Mouse (Mus musculus) neural tube, embryonic 12.5 days (tissue): Measurements from ENCODE around the gene Usp3. TPM values are rescaled to one million over a fixed set of nuclear protein-coding genes. Genes with fewer than 3 reads are reported as not detected.

Experiments
- ATAC-seq: fragments of 200-750 bp; cut with Nextera tagmentation; 2 replicates; pipeline ENCODE4 v1.8.0; 2017; ENCODE audit warnings: low read depth, mild to moderate bottlenecking, moderate TSS enrichment, moderate library complexity; ENCODE audit not compliant: low FRiP score
- H3K27ac ChIP-seq: fragments of 300-500 bp; sonication (generic); 2 replicates; pipeline ENCODE4 v1.5.1; 2016
- H3K27me3 ChIP-seq: fragments of 300-500 bp; sonication (generic); replicated peaks from 2 replicates; pipeline ENCODE4 v1.6.1; 2016; ENCODE audit warnings: mild to moderate bottlenecking
- H3K36me3 ChIP-seq: fragments of 300-500 bp; sonication (generic); 2 replicates; pipeline ENCODE4 v1.6.1; 2016; ENCODE audit warnings: mild to moderate bottlenecking
- H3K4me1 ChIP-seq: fragments of 300-500 bp; sonication (generic); 2 replicates; pipeline ENCODE4 v1.6.1; 2016
- H3K4me2 ChIP-seq: fragments of 300-500 bp; sonication (generic); replicated peaks from 2 replicates; pipeline ENCODE4 v1.6.1; 2016; ENCODE audit warnings: mild to moderate bottlenecking
- H3K4me3 ChIP-seq: fragments of 300-500 bp; sonication (generic); 2 replicates; pipeline ENCODE4 v1.5.1; 2016
- H3K9ac ChIP-seq: fragments of 300-500 bp; sonication (generic); 2 replicates; pipeline ENCODE4 v1.6.1; 2016; ENCODE audit warnings: mild to moderate bottlenecking
- H3K9me3 ChIP-seq: fragments of 300-500 bp; sonication (generic); 2 replicates; pipeline ENCODE4 v1.6.1; 2016; ENCODE audit warnings: mild to moderate bottlenecking
- WGBS: fragments of 180-500 bp; shearing (Covaris S2); methylation state at CpG from one replicate; pipeline ENCODE4 v1.1.7; 2016; 5-methylcytosine and 5-hydroxymethylcytosine counted together
- polyA plus RNA-seq: library from polyadenylated mRNA; unstranded; fragments of >200 nt; fragmentation: Nextera tagmentation; extraction: Ambion mirVana; gene quantifications from 2 replicates; pipeline ENCODE4 v1.2.1, GENCODE M21; 2016

Usp3 gene
- polyA plus RNA-seq, 1 experiment from 2014 or later, result 93.9 TPM

- 5% methylated on average over 4 of the region's 4 CpGs for WGBS
- ATAC-seq, result no peak
- no peak overlapping the region for H3K4me2 ChIP-seq
- no peak overlapping the region for H3K27ac ChIP-seq
- peaks cover 10% of the 10 kb centered on the region for H3K4me1 ChIP-seq
- no peak overlapping the region for H3K4me3 ChIP-seq
- H3K9ac ChIP-seq, result no peak overlapping the region
- no peaks in the 10 kb centered on the region for H3K27me3 ChIP-seq
- no peaks in the 10 kb centered on the region for H3K9me3 ChIP-seq
- H3K36me3 ChIP-seq, result no peaks in the 10 kb centered on the region
Observed at GRCm38 (mm10) chr9:66599577-66599976, 6.6 kb upstream of the Usp3 start.

DNA sequence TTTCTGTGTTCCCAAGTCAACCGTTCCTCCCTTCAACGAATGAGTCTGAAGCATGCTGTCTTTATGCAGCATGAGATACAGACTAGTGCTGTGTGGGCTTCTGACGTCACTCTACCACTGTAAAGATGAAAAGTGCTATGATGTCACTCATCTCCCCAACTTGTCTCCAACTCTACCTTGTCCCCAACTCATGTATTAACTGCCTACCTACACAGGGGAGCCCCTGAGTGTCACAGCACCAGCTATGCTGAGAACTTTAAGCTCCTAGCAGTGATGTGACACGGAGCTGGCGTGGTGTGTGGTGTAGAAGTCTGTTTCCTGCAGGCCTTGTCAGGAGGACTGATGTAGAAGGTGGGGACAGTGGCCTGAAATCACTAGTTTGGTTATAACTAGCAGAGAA lies 5.7 kb upstream of the Usp3 start:
- H3K4me2 ChIP-seq, result no peak overlapping the region
- no peaks in the 10 kb centered on the region for H3K36me3 ChIP-seq
- H3K27ac ChIP-seq, result no peak overlapping the region
- ATAC-seq, result no peak
- 62% methylated on average over 5 of the region's 5 CpGs for WGBS
- peaks cover 17% of the 10 kb centered on the region for H3K4me1 ChIP-seq
- no peak overlapping the region for H3K4me3 ChIP-seq
- no peak overlapping the region for H3K9ac ChIP-seq
- no peaks in the 10 kb centered on the region for H3K27me3 ChIP-seq
- no peaks in the 10 kb centered on the region for H3K9me3 ChIP-seq

- Histone ChIP-seq H3K4me3 (no peak overlapping the region), H3K27me3 (no peaks in the 10 kb centered on the region), H3K36me3 (no peaks in the 10 kb centered on the region), H3K27ac (no peak overlapping the region), H3K9ac (no peak overlapping the region), H3K4me1 (peaks cover 21% of the 10 kb centered on the region), H3K9me3 (no peaks in the 10 kb centered on the region), H3K4me2 (no peak overlapping the region)
- no peak for ATAC-seq
- 41% methylated on average over 7 of the region's 7 CpGs for WGBS
Observed at GRCm38 (mm10) chr9:66597480-66598215, 4.7 kb upstream of the Usp3 start.

DNA sequence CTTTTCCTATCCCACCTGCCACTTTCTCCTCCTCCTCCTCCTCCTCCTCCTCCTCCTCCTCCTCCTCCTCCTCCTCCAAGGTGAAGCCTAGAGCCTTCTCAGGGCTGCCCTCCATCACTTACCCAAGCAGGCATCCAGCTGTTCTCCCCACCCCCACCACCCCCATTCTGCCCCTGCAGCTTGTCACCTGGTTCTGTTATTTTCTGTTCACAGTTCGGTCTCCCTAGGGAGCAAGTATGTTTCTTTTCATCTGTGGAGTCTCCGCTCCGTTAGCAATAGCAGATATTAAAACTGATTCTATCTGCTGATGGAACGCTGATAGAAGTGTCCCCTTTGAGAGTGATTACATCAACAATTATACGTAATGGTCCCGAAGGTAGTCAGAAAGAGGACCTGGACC lies 4.1 kb upstream of the Usp3 start:
- ATAC-seq, result no peak
- 28% methylated on average over 6 of the region's 6 CpGs for WGBS
- no peak overlapping the region for H3K27ac ChIP-seq
- no peaks in the 10 kb centered on the region for H3K9me3 ChIP-seq
- no peaks in the 10 kb centered on the region for H3K36me3 ChIP-seq
- H3K4me1 ChIP-seq, result peaks cover 21% of the 10 kb centered on the region
- H3K27me3 ChIP-seq, result no peaks in the 10 kb centered on the region
- no peak overlapping the region for H3K4me2 ChIP-seq
- no peak overlapping the region for H3K4me3 ChIP-seq
- no peak overlapping the region for H3K9ac ChIP-seq

DNA sequence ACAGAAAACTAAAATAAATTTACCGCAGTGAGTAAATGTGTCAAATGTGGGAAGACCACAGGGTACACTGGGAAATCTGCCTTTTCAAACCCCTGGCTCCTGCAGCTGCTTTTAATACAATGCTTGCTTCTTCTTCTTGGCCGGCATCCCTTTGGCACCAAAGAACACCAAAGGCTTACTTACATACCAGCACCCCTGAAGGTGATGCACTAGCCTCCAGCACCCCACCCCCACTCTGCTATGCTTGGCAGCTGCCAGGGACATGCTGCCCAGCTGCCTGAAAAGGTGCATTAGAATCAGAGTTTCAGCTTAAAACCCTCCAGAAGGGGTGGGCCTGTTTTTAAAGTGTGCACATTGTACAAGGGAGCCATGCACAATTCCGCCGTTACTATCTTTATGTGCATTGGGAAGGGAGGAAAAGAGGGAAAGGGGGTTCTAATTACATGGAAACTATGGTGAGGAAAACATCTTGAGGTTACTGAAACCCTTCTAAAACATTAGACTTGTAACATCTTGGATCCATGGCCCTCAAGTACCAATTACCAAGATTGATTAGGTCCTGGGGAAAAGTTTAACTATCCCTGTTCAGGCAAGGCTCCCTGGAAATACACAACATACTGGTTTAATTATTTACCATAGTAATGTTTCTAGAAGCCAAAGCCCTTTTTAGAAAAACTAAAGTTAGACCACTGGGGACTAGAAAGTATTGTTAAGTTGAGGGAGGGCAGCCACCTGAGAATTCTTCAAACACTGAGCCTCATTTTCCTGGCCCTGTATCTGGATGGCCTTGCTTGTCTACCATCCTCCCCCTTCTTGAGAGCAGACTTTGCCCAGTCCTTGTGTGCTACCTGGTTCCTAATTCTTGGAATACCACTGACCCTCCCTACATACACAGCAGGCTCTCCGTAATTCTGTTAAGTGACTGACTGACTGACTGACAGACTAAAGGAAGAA lies 3.1 kb upstream of the Usp3 start:
- H3K27ac ChIP-seq, result no peak overlapping the region

DNA sequence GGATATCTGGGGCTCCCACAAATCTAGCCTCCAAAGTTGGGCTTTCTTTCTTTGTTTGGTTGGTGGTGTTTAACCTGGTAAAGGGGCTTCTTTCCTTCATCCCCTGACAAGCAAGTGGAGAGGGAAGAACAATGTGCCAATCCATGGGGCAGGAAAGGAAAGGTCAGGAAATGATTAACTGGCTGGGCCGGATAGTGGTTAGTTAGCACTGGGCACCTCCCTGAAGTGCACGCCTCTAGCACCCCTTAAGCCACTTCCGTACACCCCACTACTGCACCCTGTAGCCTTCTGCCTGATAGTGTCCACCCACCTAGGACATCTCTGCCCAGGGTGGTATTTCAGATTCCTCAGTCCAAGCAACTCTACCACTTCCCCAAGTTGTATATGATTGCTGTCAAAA lies 1.1 kb upstream of the Usp3 start:
- no peak for ATAC-seq
- peaks cover 31% of the 10 kb centered on the region for H3K4me1 ChIP-seq
- WGBS, result 57% methylated on average over 3 of the region's 3 CpGs
- no peak overlapping the region for H3K4me3 ChIP-seq
- H3K9me3 ChIP-seq, result no peaks in the 10 kb centered on the region
- no peak overlapping the region for H3K27ac ChIP-seq
- H3K4me2 ChIP-seq, result peak overlapping the region; percentile 85
- no peaks in the 10 kb centered on the region for H3K27me3 ChIP-seq
- H3K9ac ChIP-seq, result no peak overlapping the region
- H3K36me3 ChIP-seq, result no peaks in the 10 kb centered on the region

More for the DNA sequence above, 3.1 kb upstream of the Usp3 start:
- Histone ChIP-seq H3K4me2 (no peak overlapping the region), H3K27me3 (no peaks in the 10 kb centered on the region), H3K4me3 (no peak overlapping the region), H3K9ac (no peak overlapping the region), H3K4me1 (peaks cover 26% of the 10 kb centered on the region), H3K9me3 (no peaks in the 10 kb centered on the region), H3K36me3 (no peaks in the 10 kb centered on the region)
- 51% methylated on average over 5 of the region's 5 CpGs for WGBS
- ATAC-seq, result no peak

GRCm38 (mm10) chr9:66593613-66593969 lies 649 bp upstream of the Usp3 start:
- no peak; the same call in 1 of the 2 replicates for ATAC-seq
- Histone ChIP-seq H3K9ac (peak overlapping the region; percentile 33; the same call in 1 of the 2 replicates), H3K4me1 (peaks cover 31% of the 10 kb centered on the region), H3K4me3 (peak overlapping the region; percentile 96), H3K4me2 (peak overlapping the region; percentile 85), H3K36me3 (no peaks in the 10 kb centered on the region), H3K9me3 (no peaks in the 10 kb centered on the region), H3K27me3 (no peaks in the 10 kb centered on the region), H3K27ac (no peak overlapping the region)
- 9% methylated on average over 12 of the region's 12 CpGs for WGBS

- Histone ChIP-seq H3K4me1 (peaks cover 30% of the 10 kb centered on the region), H3K4me2 (peak overlapping the region; percentile 85), H3K27me3 (no peaks in the 10 kb centered on the region), H3K36me3 (no peaks in the 10 kb centered on the region), H3K4me3 (peak overlapping the region; percentile 96), H3K9ac (peak overlapping the region; percentile 99), H3K27ac (peak overlapping the region; percentile 93), H3K9me3 (no peaks in the 10 kb centered on the region)
- peak; percentile 63 for ATAC-seq
- WGBS, result under 1% methylated on average over 82 of the region's 83 CpGs
Observed at GRCm38 (mm10) chr9:66591851-66592645, 894 bp downstream of the Usp3 start.

GRCm38 (mm10) chr9:66590051-66590450 lies 2.9 kb downstream of the Usp3 start:
- Histone ChIP-seq H3K9me3 (no peaks in the 10 kb centered on the region), H3K9ac (no peak overlapping the region), H3K4me3 (no peak overlapping the region), H3K36me3 (no peaks in the 10 kb centered on the region), H3K4me2 (peak overlapping the region; percentile 85), H3K27ac (no peak overlapping the region), H3K27me3 (no peaks in the 10 kb centered on the region), H3K4me1 (peaks cover 25% of the 10 kb centered on the region)
- WGBS, result 61% methylated on average over 2 of the region's 2 CpGs
- no peak for ATAC-seq

DNA sequence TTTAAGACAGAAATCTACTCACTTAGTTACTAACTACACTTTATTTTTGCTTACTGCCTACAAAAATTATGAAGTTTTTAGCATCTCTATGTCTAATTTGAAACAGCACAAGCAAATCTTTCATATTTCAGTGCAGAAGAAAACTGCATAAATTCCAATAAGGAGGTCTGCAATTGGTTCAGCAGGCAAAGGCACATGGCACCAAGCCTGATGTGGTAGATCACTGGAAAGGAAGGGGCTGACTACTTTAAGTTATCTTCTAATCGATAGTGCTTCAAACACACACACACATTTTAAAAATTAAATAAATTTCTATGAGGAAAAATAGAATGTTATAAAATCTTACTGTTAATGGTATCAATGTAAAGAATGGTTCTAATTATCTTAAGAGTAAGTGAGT lies 5.9 kb downstream of the Usp3 start:
- no peak for ATAC-seq
- Histone ChIP-seq H3K4me1 (peaks cover 14% of the 10 kb centered on the region), H3K9ac (no peak overlapping the region), H3K27me3 (no peaks in the 10 kb centered on the region), H3K27ac (no peak overlapping the region), H3K4me2 (no peak overlapping the region), H3K4me3 (no peak overlapping the region), H3K9me3 (no peaks in the 10 kb centered on the region), H3K36me3 (no peaks in the 10 kb centered on the region)
- 92% methylated on average over 1 of the region's 1 CpGs for WGBS

DNA sequence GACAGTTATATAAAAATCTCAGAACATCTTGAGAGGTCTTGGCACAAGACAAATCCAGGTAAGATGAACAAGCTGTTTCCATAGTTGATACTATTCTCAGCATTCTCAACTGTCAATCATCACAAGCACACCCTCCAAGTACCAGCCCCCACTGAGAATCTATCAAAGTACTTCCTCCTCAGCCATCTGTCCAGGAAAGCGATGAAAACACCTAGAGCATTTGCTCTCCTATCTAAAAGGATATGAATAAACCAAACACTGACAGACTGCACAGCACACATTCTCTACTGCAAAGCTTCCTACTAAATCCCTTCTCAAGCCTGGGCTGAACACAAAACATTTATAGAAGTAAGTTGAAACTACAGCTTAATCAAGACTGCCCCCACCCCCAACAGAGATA lies 6.4 kb downstream of the Usp3 start:
- no peak overlapping the region for H3K4me3 ChIP-seq
- no peaks in the 10 kb centered on the region for H3K9me3 ChIP-seq
- H3K9ac ChIP-seq, result no peak overlapping the region
- H3K36me3 ChIP-seq, result no peaks in the 10 kb centered on the region
- no peak for ATAC-seq
- no peaks in the 10 kb centered on the region for H3K27me3 ChIP-seq
- H3K27ac ChIP-seq, result no peak overlapping the region
- no peak overlapping the region for H3K4me2 ChIP-seq
- peaks cover 14% of the 10 kb centered on the region for H3K4me1 ChIP-seq
- 81% methylated on average over 1 of the region's 1 CpGs for WGBS

- ATAC-seq, result no peak
- Histone ChIP-seq H3K27ac (no peak overlapping the region), H3K27me3 (no peaks in the 10 kb centered on the region), H3K4me3 (no peak overlapping the region), H3K4me2 (no peak overlapping the region), H3K9me3 (no peaks in the 10 kb centered on the region), H3K9ac (no peak overlapping the region), H3K36me3 (no peaks in the 10 kb centered on the region), H3K4me1 (peaks cover 3% of the 10 kb centered on the region)
- 79% methylated on average over 1 of the region's 1 CpGs for WGBS
Observed at GRCm38 (mm10) chr9:66585191-66585590, 7.8 kb downstream of the Usp3 start.
